Mouse (Mus musculus) neural tube, embryonic 11.5 days (tissue): ENCODE measurements around the gene Gm49336. TPM values are rescaled to one million over a fixed set of nuclear protein-coding genes. Genes with fewer than 3 reads are reported as not detected.

ENCODE experiments used
- ATAC-seq: fragments of 200-750 bp; cut with Nextera tagmentation; 2 replicates; pipeline ENCODE4 v1.8.0; 2017; ENCODE audit warnings: moderate number of reproducible peaks, mild to moderate bottlenecking, moderate TSS enrichment, moderate library complexity; ENCODE audit not compliant: insufficient read depth, low FRiP score, low TSS enrichment
- DNase-seq: peaks from one replicate; pipeline ENCODE4 v3.0.0-alpha.2; 2015; ENCODE audit warnings: low spot score
- H3K27ac ChIP-seq: fragments of 300-500 bp; sonication (generic); 2 replicates; pipeline ENCODE4 v1.5.1; 2014; ENCODE audit warnings: low read depth, mild to moderate bottlenecking, low read length
- H3K27me3 ChIP-seq: fragments of 300-500 bp; sonication (generic); 2 replicates; pipeline ENCODE4 v1.6.1; 2014; ENCODE audit warnings: mild to moderate bottlenecking, low read length, mixed read lengths; ENCODE audit not compliant: control insufficient read depth, insufficient read depth
- H3K36me3 ChIP-seq: fragments of 300-500 bp; sonication (generic); 2 replicates; pipeline ENCODE4 v1.6.1; 2014; ENCODE audit warnings: mild to moderate bottlenecking, low read length, moderate library complexity, mixed read lengths; ENCODE audit not compliant: control insufficient read depth, insufficient read depth
- H3K4me1 ChIP-seq: fragments of 300-500 bp; sonication (generic); 2 replicates; pipeline ENCODE4 v1.6.1; 2014; ENCODE audit warnings: low read length, mixed read lengths; ENCODE audit not compliant: control insufficient read depth, insufficient read depth
- H3K4me2 ChIP-seq: fragments of 300-500 bp; sonication (generic); 2 replicates; pipeline ENCODE4 v1.6.1; 2014; ENCODE audit warnings: low read depth, mild to moderate bottlenecking, moderate library complexity
- H3K4me3 ChIP-seq: fragments of 300-500 bp; sonication (generic); 2 replicates; pipeline ENCODE4 v1.5.1; 2014; ENCODE audit warnings: low read depth, low read length
- H3K9ac ChIP-seq: fragments of 300-500 bp; sonication (generic); 2 replicates; pipeline ENCODE4 v1.6.1; 2014; ENCODE audit warnings: mild to moderate bottlenecking, low read length
- H3K9me3 ChIP-seq: fragments of 300-500 bp; sonication (generic); 2 replicates; pipeline ENCODE4 v1.6.1; 2016; ENCODE audit warnings: low read length; ENCODE audit not compliant: control insufficient read depth
- WGBS: fragments of 180-500 bp; shearing (Covaris S2); extraction: QIAGEN DNeasy Blood & Tissue Kit; methylation state at CpG from one replicate; pipeline ENCODE4 v1.1.7; 2014; 5-methylcytosine and 5-hydroxymethylcytosine counted together
- polyA plus RNA-seq: library from polyadenylated mRNA; unstranded; fragments of >200 nt; fragmentation: Nextera tagmentation; extraction: Ambion mirVana; gene quantifications from 2 replicates; pipeline ENCODE4 v1.2.1, GENCODE M21; 2014

Gene Gm49336
- polyA plus RNA-seq, 1 experiment from 2014 or later = 84.8 TPM

- peak overlapping the region; percentile 95 for H3K4me2 ChIP-seq
- DNase-seq (peak; percentile 47), ATAC-seq (no peak; the same call in none of the 2 replicates)
- H3K27me3 ChIP-seq = peaks cover 6% of the 10 kb centered on the region
- H3K4me1 ChIP-seq = no peaks in the 10 kb centered on the region
- peak overlapping the region; percentile 63 for H3K9ac ChIP-seq
- H3K36me3 ChIP-seq = no peaks in the 10 kb centered on the region
- no peaks in the 10 kb centered on the region for H3K9me3 ChIP-seq
- 29% methylated on average over 25 of the region's 37 CpGs for whole genome bisulfite sequencing
- peak overlapping the region; percentile 65 for H3K4me3 ChIP-seq
- no peak overlapping the region for H3K27ac ChIP-seq
Observed at GRCm38 (mm10) chr14:60177614-60178570, 73.4 kb downstream of the Gm49336 start.

DNA sequence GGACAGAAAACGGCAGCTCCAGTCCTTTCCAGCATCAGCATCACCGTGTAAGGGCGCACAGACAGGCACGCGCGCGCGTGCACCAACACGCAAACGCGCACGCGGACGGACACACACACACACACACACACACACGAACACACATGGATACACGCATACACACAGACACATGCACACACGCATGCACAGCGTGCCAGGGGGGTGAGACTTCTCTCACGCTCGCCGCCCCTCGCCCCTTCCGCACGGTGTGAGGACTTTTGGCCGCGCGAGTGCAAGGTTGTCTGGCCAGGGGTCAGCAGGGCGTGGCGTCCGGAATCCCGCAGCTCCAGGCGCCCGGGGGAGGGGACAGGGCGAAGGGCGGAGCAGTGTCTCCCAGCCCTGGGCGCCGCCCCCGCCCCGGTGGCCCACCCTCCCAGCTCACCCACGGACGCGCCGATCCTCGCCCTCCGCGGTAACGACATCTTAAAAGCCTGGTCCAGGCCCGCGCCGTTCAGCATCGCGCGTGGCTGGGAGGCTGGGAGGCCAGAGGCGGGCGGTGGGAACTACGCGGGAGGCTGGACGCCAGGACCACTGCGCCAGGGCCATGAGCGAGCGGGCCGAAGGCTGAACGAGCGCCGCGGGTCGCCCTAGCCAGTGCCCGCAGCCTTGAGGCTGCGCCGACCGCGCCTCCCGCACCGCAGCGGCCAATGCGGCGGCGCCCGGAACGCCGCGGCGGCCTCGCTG is 74.3 kb downstream of the Gm49336 start:
- no peaks in the 10 kb centered on the region for H3K4me1 ChIP-seq
- H3K9me3 ChIP-seq = no peaks in the 10 kb centered on the region
- WGBS = under 1% methylated on average over 81 of the region's 84 CpGs
- H3K36me3 ChIP-seq = no peaks in the 10 kb centered on the region
- peak overlapping the region; percentile 63 for H3K9ac ChIP-seq
- peak; percentile 78 for ATAC-seq
- DNase-seq = peak; percentile 66
- H3K27ac ChIP-seq = peak overlapping the region; percentile 58; the same call in 1 of the 2 replicates
- H3K27me3 ChIP-seq = peaks cover 6% of the 10 kb centered on the region
- H3K4me3 ChIP-seq = peak overlapping the region; percentile 65
- H3K4me2 ChIP-seq = peak overlapping the region; percentile 95

- H3K27me3 ChIP-seq = peaks cover 6% of the 10 kb centered on the region
- H3K9ac ChIP-seq = peak overlapping the region; percentile 63
- H3K4me3 ChIP-seq = peak overlapping the region; percentile 65
- H3K27ac ChIP-seq = no peak overlapping the region
- ATAC-seq (no peak), DNase-seq (no peak)
- no peaks in the 10 kb centered on the region for H3K36me3 ChIP-seq
- H3K9me3 ChIP-seq = no peaks in the 10 kb centered on the region
- peak overlapping the region; percentile 95 for H3K4me2 ChIP-seq
- no peaks in the 10 kb centered on the region for H3K4me1 ChIP-seq
- 25% methylated on average over 9 of the region's 9 CpGs for WGBS
Observed at GRCm38 (mm10) chr14:60176469-60176890, 74.8 kb downstream of the Gm49336 start.

- H3K36me3 ChIP-seq = no peaks in the 10 kb centered on the region
- no peak overlapping the region for H3K4me3 ChIP-seq
- H3K27me3 ChIP-seq = peaks cover 3% of the 10 kb centered on the region; the same call in 1 of the 2 replicates
- H3K9ac ChIP-seq = no peak overlapping the region
- no peak overlapping the region for H3K27ac ChIP-seq
- no peak for DNase-seq
- 58% methylated on average over 12 of the region's 12 CpGs for WGBS
- H3K4me1 ChIP-seq = no peaks in the 10 kb centered on the region
- H3K9me3 ChIP-seq = no peaks in the 10 kb centered on the region
- H3K4me2 ChIP-seq = no peak overlapping the region
- no peak for ATAC-seq
Observed at GRCm38 (mm10) chr14:60172286-60173055, 78.8 kb downstream of the Gm49336 start.

DNA sequence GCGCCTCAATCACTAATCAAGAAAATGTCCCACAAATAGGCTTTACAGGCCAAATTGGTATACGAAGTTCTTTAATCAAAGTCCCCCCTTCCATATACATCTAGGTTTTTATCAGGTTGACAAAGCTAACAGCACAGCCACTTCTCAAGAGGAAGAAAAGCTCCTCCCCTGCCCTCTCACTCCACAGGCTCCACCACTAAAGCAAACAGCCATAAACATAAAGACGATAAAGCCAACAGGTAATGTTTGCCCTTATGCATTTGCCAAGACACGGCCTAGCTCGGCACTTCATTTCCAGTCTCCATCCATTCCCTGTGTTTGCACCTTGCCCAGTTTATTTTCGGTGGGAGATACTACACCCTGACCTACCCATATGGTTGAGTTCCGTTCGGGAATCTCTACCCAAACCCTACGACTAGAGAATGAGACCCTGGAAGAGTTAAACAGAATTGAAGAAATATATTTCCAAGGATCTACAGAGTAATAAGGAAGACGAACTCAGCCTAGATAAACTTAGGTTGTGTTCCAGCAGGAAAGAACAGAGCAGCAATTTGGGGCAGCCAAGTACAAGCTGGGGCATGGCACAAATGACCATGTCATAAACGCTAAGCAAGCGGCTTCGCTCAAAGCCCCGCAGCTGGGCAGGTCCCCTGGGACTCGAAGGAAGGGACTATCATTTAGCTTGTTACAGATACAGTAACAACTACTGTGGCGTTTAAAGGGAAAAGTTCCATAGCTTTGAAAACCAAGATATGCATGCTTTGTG is 80.3 kb downstream of the Gm49336 start:
- no peak for DNase-seq
- Histone ChIP-seq H3K36me3 (no peaks in the 10 kb centered on the region), H3K27me3 (peaks cover 3% of the 10 kb centered on the region; the same call in 1 of the 2 replicates), H3K4me3 (no peak overlapping the region), H3K4me1 (no peaks in the 10 kb centered on the region), H3K9ac (no peak overlapping the region), H3K9me3 (no peaks in the 10 kb centered on the region), H3K27ac (no peak overlapping the region), H3K4me2 (no peak overlapping the region)
- ATAC-seq = no peak
- 54% methylated on average over 16 of the region's 16 CpGs for WGBS

DNA sequence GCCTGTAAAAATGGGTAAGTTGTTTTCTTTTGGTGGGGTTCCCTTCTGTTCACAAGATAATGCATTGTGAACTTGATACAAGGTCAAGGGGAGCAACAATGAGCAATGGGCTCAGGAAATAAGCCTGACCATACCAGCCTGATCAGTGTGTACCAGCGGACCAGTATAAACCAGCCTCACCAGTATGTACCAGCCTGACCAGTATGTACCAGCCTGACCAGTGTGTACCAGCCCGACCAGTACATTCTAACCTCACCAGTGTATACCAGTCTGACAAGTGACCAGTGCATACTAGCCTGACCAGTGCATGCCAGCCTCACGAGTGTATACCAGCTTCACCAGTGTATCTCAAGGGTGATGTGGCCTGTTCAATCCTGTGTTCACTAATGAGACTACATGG is 87.9 kb downstream of the Gm49336 start:
- no peaks in the 10 kb centered on the region for H3K9me3 ChIP-seq
- H3K4me1 ChIP-seq = no peaks in the 10 kb centered on the region
- H3K9ac ChIP-seq = no peak overlapping the region
- ATAC-seq (no peak), DNase-seq (no peak)
- H3K36me3 ChIP-seq = no peaks in the 10 kb centered on the region
- H3K4me2 ChIP-seq = no peak overlapping the region
- 84% methylated on average over 3 of the region's 3 CpGs for WGBS
- no peak overlapping the region for H3K27ac ChIP-seq
- no peak overlapping the region for H3K4me3 ChIP-seq
- H3K27me3 ChIP-seq = no peaks in the 10 kb centered on the region
